Mouse (Mus musculus): Measurements from ENCODE around the gene Atp6v0c. TPM values are rescaled to one million over a fixed set of nuclear protein-coding genes. Genes with fewer than 3 reads are reported as not detected.

Gene Atp6v0c
- polyA plus RNA-seq, 1 experiment from 2014 or later = 367 TPM

- WGBS (ENCODE audit: insufficient replicate concordance) = 67% methylated on average over 2 of the region's 2 CpGs
- Histone ChIP-seq H3K4me3 (replicated peaks) (no peak overlapping the region), H3K4me1 (replicated peaks) (peaks cover 100% of the 10 kb centered on the region)
These were observed 25.8 kb upstream of the Atp6v0c start for GRCm38 (mm10) chr17:24195349-24195748.

GRCm38 (mm10) chr17:24193769-24194168 is 24.3 kb upstream of the Atp6v0c start:
- WGBS (ENCODE audit: insufficient replicate concordance) = 65% methylated on average over 5 of the region's 5 CpGs
- no peaks in the 10 kb centered on the region for H3K9me3 ChIP-seq (replicated peaks)
- peak overlapping the region; percentile 60 for H3K9ac ChIP-seq
- no peak overlapping the region for H3K4me3 ChIP-seq (replicated peaks)
- ATAC-seq (ENCODE audit: low read depth) (peak; percentile 76), DNase-seq (peak; percentile 53)
- peaks cover 86% of the 10 kb centered on the region for H3K4me1 ChIP-seq (replicated peaks)
- no peaks in the 10 kb centered on the region for H3K27me3 ChIP-seq
- peaks cover 50% of the 10 kb centered on the region for H3K36me3 ChIP-seq
- H3K27ac ChIP-seq = peak overlapping the region; percentile 87
- H3K4me2 ChIP-seq = peak overlapping the region; percentile 9; the same call in 1 of the 2 replicates

More at GRCm38 (mm10) chr17:24195349-24195748, 25.8 kb upstream of the Atp6v0c start:
- Histone ChIP-seq H3K27ac (peak overlapping the region; percentile 99), H3K9me3 (replicated peaks) (no peaks in the 10 kb centered on the region), H3K4me2 (no peak overlapping the region), H3K36me3 (peaks cover 35% of the 10 kb centered on the region), H3K9ac (no peak overlapping the region; the same call in 1 of the 2 replicates), H3K27me3 (no peaks in the 10 kb centered on the region)
- no peak for ATAC-seq (ENCODE audit: low read depth)
- DNase-seq = no peak

- Histone ChIP-seq H3K4me2 (peak overlapping the region; percentile 9; the same call in 1 of the 2 replicates), H3K9ac (peak overlapping the region; percentile 60), H3K4me3 (replicated peaks) (no peak overlapping the region), H3K9me3 (replicated peaks) (no peaks in the 10 kb centered on the region), H3K27ac (peak overlapping the region; percentile 87), H3K27me3 (no peaks in the 10 kb centered on the region), H3K36me3 (peaks cover 55% of the 10 kb centered on the region), H3K4me1 (replicated peaks) (peaks cover 81% of the 10 kb centered on the region)
- 83% methylated on average over 8 of the region's 8 CpGs for WGBS (ENCODE audit: insufficient replicate concordance)
- ATAC-seq (ENCODE audit: low read depth) (no peak), DNase-seq (no peak)
These were observed 23.8 kb upstream of the Atp6v0c start for GRCm38 (mm10) chr17:24193268-24193667.

- Histone ChIP-seq H3K27ac (peak overlapping the region; percentile 87; the same call in 1 of the 2 replicates), H3K9ac (peak overlapping the region; percentile 60; the same call in 1 of the 2 replicates), H3K4me3 (replicated peaks) (no peak overlapping the region), H3K36me3 (peaks cover 59% of the 10 kb centered on the region), H3K4me2 (no peak overlapping the region), H3K4me1 (replicated peaks) (peaks cover 77% of the 10 kb centered on the region), H3K27me3 (no peaks in the 10 kb centered on the region), H3K9me3 (replicated peaks) (no peaks in the 10 kb centered on the region)
- WGBS (ENCODE audit: insufficient replicate concordance) = 67% methylated on average over 8 of the region's 8 CpGs
- no peak for ATAC-seq (ENCODE audit: low read depth)
- DNase-seq = no peak
These were observed 23.3 kb upstream of the Atp6v0c start for GRCm38 (mm10) chr17:24192848-24193247.

- no peaks in the 10 kb centered on the region for H3K27me3 ChIP-seq
- H3K4me2 ChIP-seq = no peak overlapping the region
- no peaks in the 10 kb centered on the region for H3K9me3 ChIP-seq (replicated peaks)
- H3K4me3 ChIP-seq (replicated peaks) = no peak overlapping the region
- no peak overlapping the region for H3K27ac ChIP-seq
- no peak for DNase-seq
- WGBS (ENCODE audit: insufficient replicate concordance) = 66% methylated on average over 4 of the region's 4 CpGs
- ATAC-seq (ENCODE audit: low read depth) = no peak
- 0 out of 2 replicates have a peak overlapping the region, but pooled peaks have one; percentile 11 for H3K9ac ChIP-seq
- peaks cover 64% of the 10 kb centered on the region for H3K4me1 ChIP-seq (replicated peaks)
- peaks cover 64% of the 10 kb centered on the region for H3K36me3 ChIP-seq
These were observed 22.0 kb upstream of the Atp6v0c start for GRCm38 (mm10) chr17:24191481-24191880.

GRCm38 (mm10) chr17:24190934-24191333 is 21.4 kb upstream of the Atp6v0c start:
- H3K27ac ChIP-seq = peak overlapping the region; percentile 53
- no peaks in the 10 kb centered on the region for H3K9me3 ChIP-seq (replicated peaks)
- H3K36me3 ChIP-seq = peaks cover 66% of the 10 kb centered on the region
- no peak overlapping the region for H3K9ac ChIP-seq
- no peak overlapping the region for H3K4me3 ChIP-seq (replicated peaks)
- H3K4me2 ChIP-seq = no peak overlapping the region
- no peak for ATAC-seq (ENCODE audit: low read depth)
- H3K27me3 ChIP-seq = no peaks in the 10 kb centered on the region
- DNase-seq = no peak
- 73% methylated on average over 2 of the region's 2 CpGs for WGBS (ENCODE audit: insufficient replicate concordance)
- H3K4me1 ChIP-seq (replicated peaks) = peaks cover 58% of the 10 kb centered on the region

- DNase-seq (no peak), ATAC-seq (ENCODE audit: low read depth) (no peak)
- Histone ChIP-seq H3K4me3 (replicated peaks) (no peak overlapping the region), H3K9me3 (replicated peaks) (no peaks in the 10 kb centered on the region), H3K27me3 (no peaks in the 10 kb centered on the region), H3K4me1 (replicated peaks) (peaks cover 27% of the 10 kb centered on the region), H3K9ac (peak overlapping the region; percentile 9; the same call in 1 of the 2 replicates), H3K36me3 (peaks cover 8% of the 10 kb centered on the region; the same call in 1 of the 2 replicates), H3K4me2 (no peak overlapping the region), H3K27ac (peak overlapping the region; percentile 32)
- 79% methylated on average over 3 of the region's 3 CpGs for WGBS (ENCODE audit: insufficient replicate concordance)
These were observed 4.8 kb upstream of the Atp6v0c start for GRCm38 (mm10) chr17:24174259-24174658.

GRCm38 (mm10) chr17:24173423-24173822 is 3.9 kb upstream of the Atp6v0c start:
- Histone ChIP-seq H3K9ac (no peak overlapping the region), H3K4me3 (replicated peaks) (no peak overlapping the region), H3K27me3 (no peaks in the 10 kb centered on the region), H3K9me3 (replicated peaks) (no peaks in the 10 kb centered on the region), H3K27ac (no peak overlapping the region), H3K4me2 (no peak overlapping the region), H3K36me3 (0 out of 2 replicates have a peak, but pooled peaks cover 4% of the 10 kb centered on the region), H3K4me1 (replicated peaks) (peaks cover 30% of the 10 kb centered on the region)
- peak; percentile 59 for DNase-seq
- no peak for ATAC-seq (ENCODE audit: low read depth)
- WGBS (ENCODE audit: insufficient replicate concordance) = 3% methylated on average over 3 of the region's 3 CpGs

- peaks cover 47% of the 10 kb centered on the region for H3K4me1 ChIP-seq (replicated peaks)
- DNase-seq (no peak), ATAC-seq (ENCODE audit: low read depth) (no peak)
- no peak overlapping the region for H3K4me2 ChIP-seq
- no peaks in the 10 kb centered on the region for H3K9me3 ChIP-seq (replicated peaks)
- peak overlapping the region; percentile 94 for H3K27ac ChIP-seq
- peaks cover 17% of the 10 kb centered on the region for H3K36me3 ChIP-seq
- no peak overlapping the region for H3K4me3 ChIP-seq (replicated peaks)
- 79% methylated on average over 4 of the region's 4 CpGs for WGBS (ENCODE audit: insufficient replicate concordance)
- no peak overlapping the region for H3K9ac ChIP-seq
- no peaks in the 10 kb centered on the region for H3K27me3 ChIP-seq
These were observed 2.2 kb upstream of the Atp6v0c start for GRCm38 (mm10) chr17:24171738-24172137.

GRCm38 (mm10) chr17:24170729-24171128 is 1.2 kb upstream of the Atp6v0c start:
- Histone ChIP-seq H3K4me1 (replicated peaks) (peaks cover 51% of the 10 kb centered on the region), H3K9ac (peak overlapping the region; percentile 90; the same call in 1 of the 2 replicates), H3K4me3 (replicated peaks) (0 out of 2 replicates have a peak overlapping the region, but pooled peaks have one; percentile 83), H3K36me3 (peaks cover 19% of the 10 kb centered on the region), H3K4me2 (peak overlapping the region; percentile 87; the same call in 1 of the 2 replicates), H3K27ac (peak overlapping the region; percentile 94), H3K9me3 (replicated peaks) (no peaks in the 10 kb centered on the region), H3K27me3 (no peaks in the 10 kb centered on the region)
- DNase-seq (no peak), ATAC-seq (ENCODE audit: low read depth) (no peak)
- WGBS (ENCODE audit: insufficient replicate concordance) = 44% methylated on average over 5 of the region's 5 CpGs

- peak overlapping the region; percentile 87 for H3K4me2 ChIP-seq
- H3K27me3 ChIP-seq = no peaks in the 10 kb centered on the region
- no peaks in the 10 kb centered on the region for H3K9me3 ChIP-seq (replicated peaks)
- no peak for DNase-seq
- peaks cover 25% of the 10 kb centered on the region for H3K36me3 ChIP-seq
- H3K4me1 ChIP-seq (replicated peaks) = peaks cover 57% of the 10 kb centered on the region
- ATAC-seq (ENCODE audit: low read depth) = no peak
- peak overlapping the region; percentile 83 for H3K4me3 ChIP-seq (replicated peaks)
- peak overlapping the region; percentile 94 for H3K27ac ChIP-seq
- 67% methylated on average over 3 of the region's 3 CpGs for WGBS (ENCODE audit: insufficient replicate concordance)
- H3K9ac ChIP-seq = peak overlapping the region; percentile 90
These were observed 623 bp upstream of the Atp6v0c start for GRCm38 (mm10) chr17:24170125-24170524.
